Mouse (Mus musculus) testis, adult 10 weeks (tissue): ENCODE data around the gene Olfr1162. TPM values are rescaled to one million over a fixed set of nuclear protein-coding genes. Genes with fewer than 3 reads are reported as not detected.

Experiments used
- polyA plus RNA-seq: library from polyadenylated mRNA; stranded (reverse); fragments of 350-450 nt; fragmentation: Illumina TruSeq; extraction: RNeasy Lipid Tissue Mini Kit (QIAGEN cat#74804); gene quantifications from one replicate; pipeline ENCODE4 v1.2.3, GENCODE M21; 2014; ENCODE audit warnings: low read depth, low replicate concordance

Olfr1162 gene
- polyA plus RNA-seq: not detected

DNA sequence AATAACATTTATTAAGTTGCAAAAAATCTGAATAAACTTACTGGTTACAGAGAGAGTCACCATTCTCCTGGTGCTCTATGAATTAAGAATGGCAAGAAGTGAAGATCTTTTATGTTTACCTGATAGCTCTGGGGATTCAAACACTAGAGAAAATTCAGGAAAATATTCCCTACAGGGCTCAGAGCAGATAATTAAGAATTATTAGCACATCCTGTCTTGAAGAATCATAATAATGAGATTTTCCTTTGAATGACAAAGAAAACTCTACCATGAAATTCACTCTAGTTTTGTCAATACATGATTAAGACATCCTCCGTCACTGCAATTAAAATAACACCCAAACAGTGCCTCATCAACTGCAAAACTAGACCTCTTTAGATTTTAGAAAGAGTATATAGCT, at the start of gene Olfr1162:
Gene Olfr1162, minus strand, starts transcription at position 101 of the 400 bp plus-strand sequence.

DNA sequence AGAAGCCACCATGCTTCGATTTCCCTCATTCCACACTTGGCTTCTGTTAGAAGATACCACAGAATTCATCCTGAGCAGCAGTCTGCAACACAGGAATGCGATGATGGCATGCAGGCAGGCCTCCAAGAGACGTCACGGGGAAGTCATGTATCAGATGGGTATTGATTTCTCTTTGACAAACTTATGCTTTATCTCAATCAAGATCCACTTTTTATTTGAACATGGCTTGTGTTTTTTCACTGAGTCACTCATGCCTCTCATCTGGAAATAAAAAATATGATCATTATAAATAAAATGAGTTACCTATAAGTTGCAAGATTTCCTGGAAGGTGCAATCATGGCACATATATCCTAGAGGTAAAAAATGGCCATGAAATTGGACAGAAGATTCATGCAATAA, 42.9 kb upstream of the Olfr1162 start, which contains the start of gene Olfr1164:
Gene Olfr1164, minus strand, starts transcription at position 101 of the 400 bp plus-strand sequence.

DNA sequence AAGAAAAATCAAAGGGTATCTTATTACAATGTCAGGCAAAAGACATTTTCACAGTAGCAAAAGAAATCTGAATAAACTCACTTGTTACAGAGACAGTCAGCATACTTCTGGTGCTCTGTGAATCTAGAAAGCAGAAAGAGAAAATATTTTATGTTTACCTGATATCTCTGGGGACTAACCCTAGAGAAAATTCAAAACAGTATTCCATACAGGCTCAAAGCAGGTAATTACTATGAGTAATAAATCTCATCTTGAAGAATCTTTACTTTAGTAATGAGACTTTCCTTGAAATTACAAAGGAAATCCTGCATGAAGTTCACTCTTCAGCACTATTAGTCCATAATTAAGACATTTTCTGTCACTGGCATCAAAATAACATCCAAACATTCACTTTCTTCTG, 20.8 kb upstream of the Olfr1162 start, which contains the start of gene Olfr1163:
Gene Olfr1163, minus strand, starts transcription at position 101 of the 400 bp plus-strand sequence.

DNA sequence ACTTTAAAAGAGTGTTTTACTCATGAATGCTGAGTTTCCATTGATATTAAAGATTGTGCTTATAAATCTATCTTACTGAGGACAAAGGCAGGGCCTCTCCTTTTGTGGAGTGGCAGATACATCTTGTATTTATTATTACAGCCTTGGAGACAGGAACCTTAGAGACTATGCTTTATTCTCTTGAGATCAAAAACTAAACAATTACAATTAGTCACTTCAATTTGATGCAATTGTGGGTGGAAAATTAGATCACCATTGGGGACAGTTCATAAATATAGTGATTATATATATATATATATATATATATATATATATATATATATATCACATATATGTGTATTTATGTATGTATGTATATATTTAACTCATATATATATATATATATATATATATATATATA, 13.3 kb downstream of the Olfr1162 start, which contains the start of gene Olfr73:
Gene Olfr73, minus strand, starts transcription at position 101 of the 400 bp plus-strand sequence.

DNA sequence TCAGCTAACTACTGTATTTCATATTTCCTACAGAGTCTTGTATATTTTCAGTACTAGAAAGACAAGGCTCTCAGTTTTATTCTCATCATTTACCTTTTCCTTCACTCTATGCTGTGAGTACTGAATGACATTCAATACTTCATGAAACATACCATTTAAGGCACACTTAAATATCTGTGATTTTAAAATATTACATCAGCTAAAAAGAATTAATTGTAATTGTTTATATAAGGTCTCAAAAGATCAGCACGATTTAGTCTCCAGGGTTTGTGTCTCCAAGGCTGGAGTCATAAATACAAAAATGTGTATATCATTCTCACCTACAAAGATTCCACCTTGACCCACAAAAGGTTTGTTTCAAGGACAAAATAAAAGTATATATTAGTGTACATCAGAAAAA, 28.5 kb downstream of the Olfr1162 start, which contains the start of gene Olfr1161:
Gene Olfr1161, plus strand, starts transcription at position 301 of the 400 bp plus-strand sequence.

DNA sequence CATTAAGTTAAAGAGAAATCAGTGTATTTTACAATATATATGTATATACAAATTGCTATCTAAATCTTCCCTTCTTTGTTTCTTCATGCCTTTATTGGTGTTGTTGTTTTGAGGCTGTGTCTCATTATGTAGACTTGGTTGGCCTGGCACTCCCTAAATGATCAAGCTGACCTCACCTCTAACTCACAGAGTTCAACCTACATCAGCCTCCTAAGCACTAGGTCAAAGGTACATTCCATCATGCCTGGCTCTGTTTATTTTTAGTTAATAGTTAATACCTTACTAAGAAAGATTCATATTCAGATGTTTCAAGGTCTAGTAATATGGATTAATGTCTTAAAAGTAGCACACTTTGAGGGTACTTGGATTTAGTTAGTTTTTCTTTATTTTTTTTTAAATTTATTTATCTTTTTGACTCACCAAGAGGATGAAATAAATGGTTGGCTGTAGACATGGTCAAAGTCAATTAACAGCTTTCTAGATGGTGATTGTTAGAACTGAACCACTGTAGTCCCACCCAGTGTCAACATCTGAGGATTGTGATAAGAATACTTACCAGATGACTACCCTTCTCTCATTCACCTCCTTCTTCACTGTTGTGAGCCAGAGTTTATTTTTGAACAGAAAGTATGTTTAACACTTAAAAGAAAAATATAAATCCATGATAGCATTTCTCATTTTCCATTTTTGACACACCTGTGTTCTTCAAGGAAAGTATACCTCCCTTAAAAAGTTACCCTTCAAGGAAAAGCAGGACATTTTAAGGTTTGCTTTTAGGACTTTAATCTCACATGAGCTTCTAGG, 43.2 kb downstream of the Olfr1162 start, which contains the start of gene Olfr1160:
Gene Olfr1160, minus strand, starts transcription at position 754 of the 804 bp plus-strand sequence.

Other genes starting within 250 kb of the Olfr1162 start
- not detected for gene Olfr1145, start 241.3 kb downstream of the Olfr1162 start, polyA plus RNA-seq
- not detected for gene Olfr1148, start 220.6 kb downstream of the Olfr1162 start, polyA plus RNA-seq
- not detected for gene Olfr1150-ps1, start 207.1 kb downstream of the Olfr1162 start, polyA plus RNA-seq
- gene Olfr1151, start 195.3 kb downstream of the Olfr1162 start, polyA plus RNA-seq: not detected
- gene Olfr1152, start 184.6 kb downstream of the Olfr1162 start, polyA plus RNA-seq: 0.06 TPM
- 0.15 TPM for gene Olfr1153, start 156.2 kb downstream of the Olfr1162 start, polyA plus RNA-seq
- not detected for gene Olfr1154, start 146.0 kb downstream of the Olfr1162 start, polyA plus RNA-seq
- not detected for gene Olfr1155, start 106.0 kb downstream of the Olfr1162 start, polyA plus RNA-seq
- gene Olfr1156, start 98.0 kb downstream of the Olfr1162 start, polyA plus RNA-seq: not detected
- gene Olfr1157, start 82.8 kb downstream of the Olfr1162 start, polyA plus RNA-seq: not detected
- gene Olfr74, start 76.5 kb downstream of the Olfr1162 start, polyA plus RNA-seq: not detected
- gene Olfr1158, start 61.0 kb downstream of the Olfr1162 start, polyA plus RNA-seq: not detected
- gene Olfr1160, start 42.9 kb downstream of the Olfr1162 start, polyA plus RNA-seq: not detected
- not detected for gene Olfr1161, start 28.4 kb downstream of the Olfr1162 start, polyA plus RNA-seq
- not detected for gene Olfr73, start 13.4 kb downstream of the Olfr1162 start, polyA plus RNA-seq
- gene Olfr1163, start 20.7 kb upstream of the Olfr1162 start, polyA plus RNA-seq: not detected
- not detected for gene Olfr1164, start 42.8 kb upstream of the Olfr1162 start, polyA plus RNA-seq
- not detected for gene Olfr1166, start 77.1 kb upstream of the Olfr1162 start, polyA plus RNA-seq
- not detected for gene Olfr1167, start 104.1 kb upstream of the Olfr1162 start, polyA plus RNA-seq
- gene Olfr1168, start 130.8 kb upstream of the Olfr1162 start, polyA plus RNA-seq: not detected
- gene Olfr1170, start 177.2 kb upstream of the Olfr1162 start, polyA plus RNA-seq: not detected
- gene Olfr1173, start 228.7 kb upstream of the Olfr1162 start, polyA plus RNA-seq: not detected